Mouse (Mus musculus) ES-CJ7 (cell line): ENCODE measurements around the gene Fbrsl1.
A peak's percentile ranks its signal among the peaks of the same experiment; 100 is the strongest.

ENCODE experiments used
- DNase-seq: peaks from one replicate; pipeline ENCODE4 v3.0.0; 2011; ENCODE audit warnings: low read depth, low spot score

Fbrsl1 gene

GRCm38 (mm10) chr5:110363822-110364545 is 84.3 kb downstream of the Fbrsl1 start:
- peak; percentile 72 for DNase-seq

GRCm38 (mm10) chr5:110363179-110363821 is 85.0 kb downstream of the Fbrsl1 start:
- peak; percentile 71 for DNase-seq

DNA sequence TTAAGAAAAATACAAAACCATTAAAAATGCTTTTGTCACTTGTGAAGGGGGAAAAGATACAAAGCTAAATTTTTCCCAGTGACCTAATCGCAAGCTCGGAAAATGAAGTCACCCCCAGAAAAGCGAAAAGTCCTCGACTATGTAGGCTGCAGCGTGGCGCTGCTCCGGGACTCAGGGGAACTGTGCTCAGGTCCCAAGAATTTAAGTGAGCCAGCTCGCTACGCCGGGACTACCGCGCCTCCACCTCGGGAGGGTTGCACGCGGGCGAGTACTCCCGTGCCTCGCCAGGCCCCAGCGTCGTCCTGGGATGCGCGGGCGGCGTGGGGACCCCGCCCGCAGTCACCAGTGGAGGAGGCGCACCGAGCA is 85.5 kb downstream of the Fbrsl1 start:
- no peak for DNase-seq

DNA sequence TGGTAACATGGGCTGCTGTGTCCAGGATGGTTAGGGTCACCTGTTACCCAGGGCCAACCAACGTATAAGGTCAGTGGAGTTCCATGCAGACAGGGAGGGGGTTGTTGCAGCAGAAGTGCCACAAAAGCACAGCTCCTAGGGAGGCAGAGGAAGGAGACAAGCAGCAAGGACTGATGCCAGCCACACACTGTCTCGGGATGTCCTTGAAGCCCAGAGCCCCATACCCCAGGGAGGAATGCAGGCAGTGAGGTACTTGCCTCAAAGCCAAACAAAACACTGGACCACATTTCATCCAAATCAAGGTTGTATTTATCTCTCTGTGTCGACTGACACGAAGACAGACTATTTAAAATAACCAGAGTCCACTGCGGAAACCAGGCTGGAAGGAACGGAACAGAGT is 86.8 kb downstream of the Fbrsl1 start:
- DNase-seq: no peak

DNA sequence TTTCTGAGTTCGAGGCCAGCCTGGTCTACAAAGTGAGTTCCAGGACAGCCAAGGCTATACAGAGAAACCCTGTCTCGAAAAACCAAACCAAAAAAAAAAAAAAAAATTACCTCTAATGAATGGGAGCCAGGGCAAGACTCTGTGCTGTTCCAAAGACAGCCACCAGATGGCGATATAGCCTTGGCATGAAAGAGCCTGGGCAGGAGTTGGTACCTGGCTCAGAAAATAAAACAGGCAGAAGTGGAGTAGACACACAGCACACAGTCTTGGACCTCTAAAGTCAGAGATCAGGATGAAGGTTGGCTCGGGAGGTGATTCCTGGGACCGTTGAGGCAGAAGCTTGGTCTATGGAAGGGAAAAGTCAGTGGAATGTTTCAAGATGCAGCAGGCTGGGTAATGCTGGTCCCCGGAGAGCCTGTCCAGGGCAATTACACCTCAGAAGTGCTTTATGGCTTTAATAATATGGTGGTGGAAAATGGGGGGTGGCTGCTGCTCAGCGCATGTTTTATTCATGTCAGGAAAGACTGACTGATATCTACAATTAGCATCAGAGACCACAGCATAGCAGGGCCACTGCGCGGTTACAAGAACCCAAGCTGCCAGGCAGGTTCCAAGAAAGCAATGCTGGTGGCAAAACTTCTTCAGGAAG is 90.6 kb downstream of the Fbrsl1 start:
- DNase-seq: peak; percentile 85

- peak; percentile 86 for DNase-seq
Measured at GRCm38 (mm10) chr5:110354716-110355115, 93.6 kb downstream of the Fbrsl1 start.

DNA sequence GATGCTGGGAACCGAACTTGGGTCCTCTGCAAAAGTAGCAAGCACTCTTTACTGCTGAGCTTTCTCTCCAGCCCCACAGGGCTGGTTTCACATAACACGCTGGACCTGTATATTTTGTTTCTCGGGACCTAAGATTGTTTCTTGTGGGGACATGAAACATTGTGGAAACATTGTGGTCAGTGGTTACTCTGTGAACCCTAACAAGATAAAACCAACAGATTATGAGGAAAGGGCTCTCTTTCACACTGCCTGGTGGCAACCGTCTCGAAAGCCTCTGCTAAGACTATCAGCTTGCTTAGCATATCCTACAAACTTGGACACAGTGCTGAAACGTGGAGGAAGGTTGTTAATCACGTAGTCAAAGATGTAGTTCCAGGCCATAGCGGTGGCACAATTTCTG is 101.3 kb downstream of the Fbrsl1 start:
- no peak for DNase-seq

DNA sequence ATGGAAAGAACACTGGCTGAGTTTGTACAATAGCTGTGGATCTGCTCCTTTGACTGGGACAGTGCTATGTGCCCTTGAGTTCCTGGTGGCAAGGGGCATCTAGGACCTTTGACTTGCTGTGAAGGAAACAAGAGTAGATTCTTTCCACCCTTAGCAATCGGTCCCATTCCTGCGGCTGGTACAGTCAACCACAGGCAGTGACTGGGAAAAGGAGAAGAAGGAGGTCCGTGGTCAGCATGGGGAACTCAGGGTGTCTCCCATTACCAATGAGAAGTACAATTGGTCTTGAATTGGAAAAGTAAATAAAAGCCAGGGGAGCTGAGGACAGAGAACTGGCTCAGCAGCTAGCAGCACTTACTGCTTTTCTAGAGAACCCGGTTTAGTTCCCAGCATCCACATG is 102.8 kb downstream of the Fbrsl1 start:
- DNase-seq: no peak

GRCm38 (mm10) chr5:110344524-110344923 is 103.8 kb downstream of the Fbrsl1 start, which contains the start of gene Lrcol1:
Lrcol1 (plus strand) TSS chr5:110344730.
- DNase-seq: peak; percentile 27

DNA sequence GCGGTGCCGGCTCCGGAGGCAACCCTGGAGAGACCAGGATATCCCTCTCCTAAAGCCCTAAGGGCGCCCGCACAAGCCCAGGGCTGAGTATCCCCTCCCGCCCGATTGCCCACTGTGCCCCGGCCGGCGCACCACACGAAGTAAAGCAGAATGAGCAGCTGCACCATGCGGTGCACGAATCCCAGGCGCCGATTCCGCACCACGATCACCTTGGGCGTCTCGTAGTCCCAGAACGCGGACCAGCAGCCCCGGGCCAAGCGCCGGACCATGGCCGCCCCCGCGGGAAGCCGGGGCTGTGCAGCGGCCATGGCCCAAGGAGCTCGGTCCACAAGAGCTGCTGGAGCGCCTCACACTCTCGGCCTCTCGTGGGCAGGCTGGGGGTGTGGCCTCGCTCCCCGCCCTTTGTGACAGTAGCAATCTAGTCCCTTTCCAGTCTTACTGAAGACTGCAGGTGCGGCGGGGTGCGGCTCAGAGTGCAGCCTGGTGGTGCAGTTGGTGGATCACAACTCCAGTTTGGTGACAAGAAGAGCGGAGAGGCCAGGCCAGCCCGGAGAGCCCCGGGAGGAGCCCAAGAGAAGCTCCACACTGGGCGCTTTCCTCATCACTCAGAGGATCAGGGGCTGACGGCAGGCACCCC is 105.5 kb downstream of the Fbrsl1 start, which contains the start of gene P2rx2:
Gene P2rx2, minus strand, starts transcription at position 565 of the 637 bp plus-strand sequence.
- peak; percentile 69 for DNase-seq

DNA sequence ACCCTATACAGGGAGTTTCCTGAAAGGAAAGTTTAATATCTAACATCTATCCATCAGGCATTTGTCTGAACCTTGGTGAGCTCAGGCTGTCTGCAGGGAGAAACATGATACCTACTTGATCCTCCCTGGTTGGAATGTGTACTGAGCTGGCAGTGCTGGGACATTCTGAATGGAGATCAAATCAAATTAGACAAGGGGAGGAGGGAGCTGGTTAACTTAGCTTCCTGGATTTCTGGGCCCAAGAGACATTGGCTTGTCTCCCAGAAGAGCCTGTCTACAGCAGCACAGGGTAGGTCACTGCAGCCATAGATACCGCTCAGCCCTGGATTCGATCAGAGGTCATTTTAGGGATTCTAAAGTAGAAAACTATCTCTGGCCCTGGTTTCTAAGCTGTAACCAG is 109.5 kb downstream of the Fbrsl1 start:
- no peak for DNase-seq

DNA sequence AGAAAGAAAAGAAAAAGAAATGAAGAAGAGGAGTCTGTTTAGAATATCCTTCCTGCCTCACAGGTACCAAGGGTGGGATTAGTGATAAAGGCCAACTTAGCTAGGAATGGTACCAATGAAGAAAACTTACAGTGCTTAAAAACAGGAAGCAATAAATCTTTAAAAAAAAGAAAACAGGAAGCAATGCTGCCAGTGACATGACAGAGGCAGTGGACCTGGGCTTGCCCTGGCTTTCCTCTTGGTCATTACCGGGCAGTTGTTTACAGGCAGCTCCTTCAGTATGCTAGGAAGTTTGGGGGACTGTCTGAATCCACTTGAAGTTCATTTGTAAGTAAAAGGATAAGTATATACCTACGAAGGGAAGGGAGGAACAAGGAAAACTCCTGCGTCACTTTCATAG is 117.8 kb downstream of the Fbrsl1 start:
- no peak for DNase-seq

DNA sequence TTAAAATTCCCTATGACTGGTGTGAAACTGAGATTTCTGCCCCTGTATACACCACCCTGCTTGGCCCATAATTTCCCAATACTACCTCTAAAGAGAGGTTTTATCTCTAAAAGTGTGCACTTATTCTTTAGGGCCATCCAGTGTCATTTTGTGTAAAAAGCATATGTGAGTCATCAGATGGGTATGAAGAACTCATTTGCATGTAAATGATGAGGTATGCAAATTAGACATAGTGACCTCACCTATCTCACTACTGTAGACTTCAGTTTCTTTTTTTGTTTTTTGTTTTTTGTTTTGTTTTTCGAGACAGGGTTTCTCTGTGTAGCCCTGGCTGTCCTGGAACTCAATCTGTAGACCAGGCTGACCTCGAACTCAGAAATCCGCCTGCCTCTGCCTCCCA is 135.2 kb downstream of the Fbrsl1 start:
- no peak for DNase-seq
